Mouse (Mus musculus) urinary bladder, postnatal 10 days (tissue): ENCODE data around the gene Fbxo24.
"Not testable (repeated sequence)": the region's sequence is repeated elsewhere in the genome, so short reads cannot be mapped to it uniquely, and the experiment has no call there.

ENCODE experiments used
- DNase-seq: peaks from one replicate; pipeline ENCODE4 v3.0.0; 2022; ENCODE audit warnings: low spot score

The Fbxo24 gene

DNA sequence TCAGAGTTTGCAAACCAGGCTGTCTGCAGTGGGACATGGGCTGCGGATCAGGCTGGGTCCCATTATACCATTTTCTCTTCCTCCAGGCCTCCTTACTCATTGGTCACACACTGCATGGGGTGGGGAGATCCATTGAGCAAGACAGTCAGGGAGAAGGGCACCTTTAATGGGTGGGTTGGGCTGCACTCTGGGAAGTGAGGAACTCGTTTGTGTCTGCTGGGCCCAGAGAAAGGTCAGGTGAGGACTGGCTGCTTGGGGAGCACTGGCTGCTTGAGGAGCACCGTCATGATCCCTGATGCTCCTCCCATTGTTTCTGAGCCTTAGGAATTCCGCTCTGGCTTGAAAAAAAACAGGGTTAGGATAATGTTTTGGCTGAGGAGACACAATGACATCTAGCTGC, 14.1 kb upstream of the Fbxo24 start:
- no peak for DNase-seq

DNA sequence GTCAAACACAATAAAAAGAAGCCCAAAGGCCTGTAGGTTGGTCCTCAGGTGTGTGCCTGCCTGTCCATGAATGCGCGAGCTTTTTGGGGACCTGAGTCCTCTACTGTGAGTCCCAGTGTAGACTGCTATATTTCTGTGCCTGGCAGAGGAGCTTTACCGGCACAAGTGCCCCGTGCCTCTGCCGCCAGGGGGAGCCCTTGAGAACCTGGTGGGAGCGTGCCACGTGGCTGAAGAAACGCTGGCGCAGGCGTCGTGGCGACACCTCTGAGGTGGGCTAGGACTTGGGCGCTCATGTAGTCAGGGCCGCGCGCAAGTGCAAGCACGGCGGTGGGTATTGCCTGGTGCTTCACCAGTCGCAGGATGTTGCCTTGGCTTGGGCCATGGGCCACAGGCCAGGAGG, 12.3 kb upstream of the Fbxo24 start, which contains the start of gene Sap25:
TSS of gene Sap25 (plus strand) at position 281 of the 400 bp plus-strand sequence.
- no peak for DNase-seq

DNA sequence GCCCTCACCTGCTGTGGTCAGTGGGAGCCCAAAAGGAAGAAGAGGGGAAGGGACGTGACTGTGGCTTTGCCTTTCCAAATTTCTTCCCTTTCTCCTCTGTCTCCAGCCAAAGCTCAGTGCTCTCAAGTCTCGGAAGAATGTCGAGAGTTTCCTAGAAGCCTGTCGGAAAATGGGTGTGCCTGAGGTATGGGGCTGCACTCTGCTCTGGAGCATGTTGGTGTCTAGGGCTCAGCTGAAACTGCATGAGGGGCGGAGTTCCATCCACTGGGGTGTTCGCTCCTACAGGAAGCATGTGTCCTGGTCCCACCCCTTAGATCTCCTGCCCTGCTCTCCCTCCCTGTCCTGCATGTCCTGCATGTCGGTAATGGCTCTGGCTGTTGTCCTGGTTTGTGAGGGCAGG, 10.7 kb upstream of the Fbxo24 start:
- DNase-seq = no peak

DNA sequence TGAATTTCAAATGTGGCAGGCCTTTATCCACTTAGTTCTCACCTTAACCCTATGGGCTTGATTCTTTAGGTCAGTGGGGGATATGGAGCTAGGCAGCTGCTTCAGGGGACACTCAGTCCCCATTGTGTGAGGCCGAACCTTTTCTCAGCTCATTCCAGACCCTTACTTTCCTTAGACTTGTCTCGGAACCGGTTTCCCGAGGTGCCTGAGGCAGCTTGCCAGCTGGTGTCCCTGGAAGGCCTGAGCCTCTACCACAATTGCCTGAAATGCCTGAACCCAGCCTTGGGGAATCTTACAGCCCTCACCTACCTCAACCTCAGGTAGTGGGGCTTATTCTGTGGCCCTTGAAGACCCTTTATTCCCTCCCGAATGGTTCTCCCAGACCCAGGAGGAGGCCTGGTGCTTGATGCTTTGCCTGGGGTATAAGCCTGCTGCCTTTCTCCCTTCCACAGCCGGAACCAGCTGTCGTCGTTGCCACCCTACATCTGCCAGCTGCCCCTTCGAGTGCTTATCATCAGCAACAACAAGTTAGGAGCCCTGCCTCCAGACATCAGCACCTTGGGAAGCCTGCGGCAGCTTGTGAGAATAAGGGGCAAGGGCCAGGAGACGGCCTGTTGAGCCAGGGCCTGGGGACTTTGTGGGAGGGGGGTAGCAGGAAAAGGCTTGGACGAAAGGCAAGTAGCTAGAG, 4.7 kb upstream of the Fbxo24 start:
- no peak for DNase-seq

DNA sequence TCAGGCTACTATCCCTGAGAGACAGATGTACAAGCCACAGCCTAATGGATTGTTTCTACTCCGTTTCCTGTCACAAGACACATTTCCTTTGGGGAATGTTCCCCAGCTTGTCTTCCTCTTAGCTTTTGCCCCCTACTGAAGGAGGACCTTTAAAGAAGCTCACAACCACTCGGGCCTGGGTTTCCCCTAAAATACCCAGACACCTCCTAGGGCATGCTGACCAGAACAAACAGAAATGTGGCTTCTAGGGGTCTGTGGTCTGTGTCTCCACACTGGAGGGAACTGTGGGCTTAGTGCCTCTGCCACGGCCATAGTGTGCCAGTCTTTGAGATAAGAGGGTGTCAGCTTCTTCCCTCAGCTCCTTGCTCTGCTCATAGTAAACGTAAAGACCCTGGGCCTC, 2.8 kb upstream of the Fbxo24 start:
- no peak for DNase-seq

DNA sequence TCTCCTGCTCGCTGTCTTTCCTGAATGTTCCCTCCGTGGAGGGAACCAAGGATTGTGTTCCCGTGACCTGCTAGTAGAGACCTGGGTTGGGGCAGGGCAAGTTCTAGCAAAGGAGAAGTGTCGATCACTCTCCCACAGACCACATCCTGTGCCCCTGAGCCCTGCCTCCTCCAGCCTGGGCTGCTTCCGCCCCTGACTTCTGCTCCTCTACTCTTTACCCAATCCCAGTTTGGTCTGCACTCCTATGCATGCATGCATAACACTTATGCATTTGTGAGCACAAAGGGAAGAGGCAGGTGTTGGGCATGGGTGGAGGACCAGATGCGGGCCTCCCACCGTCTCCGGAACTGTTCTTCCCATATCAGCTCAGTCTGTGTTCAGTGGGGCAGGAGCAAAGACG, 2.4 kb upstream of the Fbxo24 start:
- no peak for DNase-seq

DNA sequence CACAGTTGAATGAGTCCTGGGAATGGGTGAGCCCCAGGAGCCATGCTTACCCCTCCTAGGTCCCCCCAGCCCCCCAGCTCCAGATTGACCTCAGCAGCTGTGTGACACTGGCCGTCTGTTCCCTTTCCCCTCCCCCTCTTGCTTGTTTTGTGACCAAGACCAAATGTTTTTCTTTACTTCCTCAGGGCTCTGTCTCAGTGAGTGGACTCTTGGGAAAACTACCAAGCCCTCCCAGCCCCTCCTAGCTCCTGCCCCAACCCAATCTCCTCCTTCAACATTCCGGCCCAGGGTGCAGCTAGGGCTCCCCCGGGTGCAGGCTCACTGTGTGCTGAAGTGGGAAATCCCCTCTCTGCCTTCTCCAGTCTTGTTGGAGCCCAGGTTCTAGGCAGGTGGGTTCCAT, 1.8 kb upstream of the Fbxo24 start:
- no peak for DNase-seq

DNA sequence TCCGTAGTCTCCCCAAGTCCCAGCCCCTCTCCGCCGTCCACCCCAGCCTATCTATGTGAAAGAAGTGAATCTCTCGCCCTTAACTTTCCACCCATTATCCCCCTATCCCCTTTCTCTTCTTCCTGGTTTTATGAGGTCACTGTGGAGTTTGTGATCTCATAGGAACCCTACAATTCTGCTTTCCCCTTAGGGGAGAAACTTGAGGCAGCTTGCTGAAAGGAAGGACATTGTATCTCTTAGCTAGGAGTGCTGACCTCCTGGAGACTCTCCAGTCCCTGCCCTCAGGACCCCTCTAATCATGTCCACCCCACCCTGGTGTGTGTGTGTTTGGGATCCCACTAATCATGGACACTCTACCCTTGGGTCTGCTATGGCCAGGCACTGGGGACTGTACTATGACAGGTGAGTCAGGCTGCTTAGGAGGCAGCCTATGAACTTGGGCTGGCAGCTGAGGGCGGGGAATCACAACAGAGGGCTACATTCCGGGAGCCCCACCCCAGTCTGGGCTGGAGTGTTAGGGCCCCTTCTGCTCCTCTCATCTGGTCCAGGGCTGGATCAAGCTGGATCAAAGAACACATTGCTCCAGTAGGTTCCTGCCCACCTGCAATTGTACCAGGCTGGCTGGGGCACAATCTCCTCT, 1.2 kb upstream of the Fbxo24 start:
- no peak for DNase-seq

DNA sequence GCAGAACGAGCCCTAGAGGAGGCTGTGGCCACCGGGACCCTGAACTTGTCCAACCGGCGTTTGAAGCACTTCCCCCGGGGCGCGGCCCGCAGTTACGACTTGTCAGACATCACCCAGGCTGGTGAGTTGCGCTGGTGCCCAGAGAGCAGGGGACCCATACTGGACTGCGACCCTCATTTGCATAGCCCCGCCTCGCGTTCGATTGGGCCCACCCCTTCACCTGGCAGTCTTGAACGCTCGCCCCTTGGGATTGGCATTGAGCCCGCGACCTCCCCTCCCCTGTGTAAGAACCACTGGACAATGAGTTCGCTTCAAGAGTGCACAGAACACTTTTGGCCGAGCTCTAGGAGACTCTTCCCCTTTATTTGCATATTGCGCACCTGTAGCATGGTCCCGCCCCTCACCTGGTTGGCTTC, 512 bp upstream of the Fbxo24 start:
- no peak for DNase-seq

DNA sequence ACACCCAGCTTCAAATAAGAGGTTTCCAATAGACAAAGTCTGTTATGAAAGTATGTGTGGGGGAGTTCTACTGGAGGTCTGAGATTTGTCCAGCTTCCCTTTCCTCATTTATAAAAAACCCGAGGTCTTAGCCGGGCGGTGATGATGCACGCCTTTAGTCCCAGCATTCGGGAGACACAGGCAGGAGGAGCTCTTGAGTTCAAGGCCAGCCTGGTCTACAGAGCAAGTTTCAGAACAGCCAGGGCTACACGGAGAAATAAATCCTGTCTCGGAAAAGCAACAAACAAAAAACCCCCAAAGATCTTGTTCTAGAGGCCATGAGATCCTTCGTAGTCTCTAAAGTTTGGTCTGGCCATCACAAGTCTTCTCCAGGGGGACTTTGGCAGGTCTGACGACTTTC, 811 bp downstream of the Fbxo24 start:
- DNase-seq = no peak

DNA sequence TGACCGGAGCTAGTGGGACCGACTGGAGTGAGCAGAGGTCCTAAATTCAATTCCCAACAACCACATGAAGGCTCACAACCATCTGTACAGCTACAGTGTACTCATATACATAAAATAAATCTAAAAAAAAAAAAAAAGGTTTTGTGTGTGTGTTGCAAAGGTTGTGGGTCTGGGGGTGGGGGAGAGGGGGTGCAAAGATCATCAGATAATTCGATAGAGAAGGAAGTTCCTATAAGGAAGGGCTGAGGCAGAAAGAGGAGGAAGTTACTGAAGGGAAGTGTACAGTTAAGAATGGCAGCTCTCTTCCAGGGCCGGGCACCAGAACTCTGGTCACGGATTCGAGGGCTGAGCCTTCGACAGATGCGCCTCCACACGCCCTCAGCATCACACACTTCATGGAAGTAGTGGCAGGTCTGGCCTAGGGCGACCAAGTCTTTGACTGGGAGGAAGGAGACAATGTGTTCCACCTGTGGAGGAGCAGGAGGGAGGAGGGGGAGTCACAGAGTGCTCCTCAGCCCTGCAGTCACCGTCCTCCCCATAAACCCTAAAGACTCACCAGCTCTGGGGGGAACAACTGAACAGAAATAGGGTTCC, 4.8 kb downstream of the Fbxo24 start:
- DNase-seq = no peak

DNA sequence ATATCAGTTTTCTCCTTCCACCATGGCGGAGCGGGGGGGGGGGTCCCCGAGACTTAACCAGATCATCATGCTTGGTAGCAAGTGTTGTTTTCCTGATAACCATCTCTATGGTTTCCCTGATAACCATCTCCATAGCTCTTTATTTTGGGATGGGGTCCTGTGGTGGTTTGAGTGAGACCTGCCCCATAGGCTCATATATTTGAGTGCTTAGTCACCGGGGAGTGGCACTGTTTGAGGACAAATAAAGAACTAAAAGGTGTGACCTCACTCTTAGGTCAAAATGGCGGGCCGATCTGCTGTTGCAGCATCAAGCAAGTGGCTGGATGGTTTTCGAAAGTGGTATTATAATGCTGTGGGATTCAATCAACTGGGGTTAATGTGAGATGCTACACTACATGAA, 13.5 kb downstream of the Fbxo24 start:
- no peak for DNase-seq

DNA sequence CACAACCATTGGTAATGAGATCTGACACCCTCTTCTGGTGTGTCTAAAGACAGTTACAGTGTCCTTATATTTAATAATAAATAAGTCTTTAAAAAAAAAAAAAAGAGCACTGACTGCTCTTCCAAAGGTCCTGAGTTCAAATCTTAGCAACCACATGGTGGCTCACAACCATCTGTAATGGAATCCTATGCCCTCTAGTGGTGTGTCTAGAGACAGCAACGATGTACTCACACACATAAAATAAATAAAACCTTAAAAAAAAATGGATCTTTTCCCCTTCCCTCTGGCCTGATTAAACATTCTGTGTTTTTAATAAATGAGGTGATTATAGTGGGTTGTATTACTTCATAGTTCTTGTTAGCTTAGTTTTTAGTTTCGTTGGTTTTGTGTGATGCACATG, 13.9 kb downstream of the Fbxo24 start:
- not testable (repeated sequence) for DNase-seq

DNA sequence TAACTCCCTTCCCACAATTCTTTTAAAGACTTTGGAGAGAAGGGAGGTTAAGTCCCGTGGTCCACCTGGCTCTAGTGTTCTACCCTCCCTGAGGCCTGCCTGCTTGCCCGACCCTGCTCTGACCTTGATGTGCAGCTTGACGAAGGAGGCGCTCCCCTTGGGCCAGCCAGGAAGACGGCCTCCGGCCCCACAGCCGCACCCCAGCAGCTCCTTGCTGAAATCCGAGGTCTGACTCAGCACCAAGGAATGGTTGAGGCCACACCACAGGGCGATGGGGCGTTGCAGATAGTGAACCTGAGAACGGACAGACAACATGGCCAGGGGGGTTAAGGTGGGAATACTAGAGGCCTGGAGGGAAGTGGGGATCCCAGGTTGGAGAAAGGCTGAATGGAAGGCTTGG, 15.3 kb downstream of the Fbxo24 start, which contains the start of gene Pcolce:
TSS of gene Pcolce (minus strand) at position 235 of the 400 bp plus-strand sequence.
- DNase-seq = no peak

DNA sequence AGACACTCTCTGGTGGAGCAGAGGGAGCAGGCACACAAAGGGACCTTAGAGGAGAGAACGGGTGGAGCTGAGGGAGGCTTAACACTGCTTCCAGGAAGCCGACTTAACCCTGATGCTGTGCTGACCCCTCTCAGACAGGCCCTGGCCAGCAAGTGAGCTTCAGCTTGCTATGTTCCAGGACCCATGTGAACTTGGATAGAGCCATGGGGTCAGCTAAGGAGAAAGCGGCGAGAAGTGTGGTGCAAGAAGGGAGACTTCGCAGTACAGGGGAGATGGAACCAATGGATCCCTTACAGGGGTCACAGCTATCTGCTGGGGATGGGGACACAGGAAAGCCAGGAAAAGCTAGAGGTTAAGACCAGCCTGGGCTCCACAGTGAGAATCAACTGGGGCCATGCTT, 15.7 kb downstream of the Fbxo24 start:
- no peak for DNase-seq

DNA sequence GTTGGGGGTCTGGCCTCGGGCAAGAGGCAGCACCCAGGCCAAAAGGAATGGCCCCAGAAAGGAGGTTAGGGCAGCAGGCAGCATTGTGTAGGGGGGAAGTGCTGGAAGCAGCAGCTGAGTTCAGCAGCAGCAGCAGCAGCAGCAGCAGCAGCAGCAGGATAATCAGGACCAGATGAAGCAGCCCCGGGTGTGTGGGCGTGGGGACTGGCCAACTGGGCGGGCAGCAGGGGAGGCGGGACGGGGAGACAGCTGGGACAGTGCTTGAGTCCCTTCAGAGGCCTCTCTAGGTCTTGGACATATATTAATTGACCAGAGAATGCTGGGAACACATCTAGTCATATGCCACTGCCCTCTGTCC, 17.6 kb downstream of the Fbxo24 start:
- no peak for DNase-seq

DNA sequence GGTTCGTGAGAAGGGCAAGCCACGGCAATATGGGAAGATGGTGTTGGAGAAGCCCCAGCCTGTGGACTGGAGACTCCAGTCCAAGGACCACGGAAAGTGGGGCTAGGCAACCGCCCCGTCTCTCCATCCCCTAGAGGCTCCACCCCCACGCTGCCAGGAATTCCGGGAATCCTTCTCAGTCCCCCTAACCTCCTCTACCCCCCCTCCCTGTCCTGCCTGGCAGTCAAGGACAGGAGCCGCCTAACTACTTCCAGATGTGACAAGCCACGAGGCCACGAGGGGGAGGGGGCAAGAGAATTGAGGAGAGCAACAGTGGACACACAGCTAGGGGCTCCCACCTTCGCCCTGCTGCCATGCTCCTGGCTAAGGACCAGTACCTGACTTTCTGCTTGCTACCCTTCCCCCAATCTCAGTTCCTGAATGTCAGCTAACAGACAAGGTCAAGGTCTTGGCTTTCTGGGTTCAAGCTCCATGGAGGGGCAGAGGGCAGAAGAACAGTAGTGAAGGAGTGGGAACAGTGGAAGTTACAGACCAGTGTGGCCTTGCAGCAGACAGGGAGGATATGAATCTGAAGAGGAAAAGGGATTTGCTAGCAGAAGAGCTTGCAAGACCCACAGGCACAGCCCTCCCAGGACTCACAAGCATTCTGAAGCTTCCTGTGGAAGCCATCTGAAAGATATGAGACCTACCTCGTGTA, 18.1 kb downstream of the Fbxo24 start:
- no peak for DNase-seq

DNA sequence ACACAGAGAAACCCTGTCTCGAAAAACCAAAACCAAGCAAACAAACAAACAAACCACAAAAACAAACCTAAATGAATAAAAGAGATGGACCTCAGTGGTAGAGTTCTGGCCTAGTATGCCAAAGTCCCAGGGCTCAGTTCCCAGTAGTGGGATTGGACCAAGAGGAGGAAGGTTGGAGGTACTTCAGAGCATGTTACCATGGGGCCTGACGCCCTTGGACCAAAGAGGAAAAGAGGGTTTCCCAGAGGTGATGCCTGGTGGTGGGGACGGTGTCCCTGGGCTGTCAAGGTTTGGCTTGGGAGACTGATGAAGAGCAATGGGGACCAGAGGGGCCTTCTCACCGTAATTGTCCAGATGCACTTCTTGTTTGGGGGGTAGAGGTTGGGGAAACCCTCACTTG, 18.7 kb downstream of the Fbxo24 start:
- no peak for DNase-seq

DNA sequence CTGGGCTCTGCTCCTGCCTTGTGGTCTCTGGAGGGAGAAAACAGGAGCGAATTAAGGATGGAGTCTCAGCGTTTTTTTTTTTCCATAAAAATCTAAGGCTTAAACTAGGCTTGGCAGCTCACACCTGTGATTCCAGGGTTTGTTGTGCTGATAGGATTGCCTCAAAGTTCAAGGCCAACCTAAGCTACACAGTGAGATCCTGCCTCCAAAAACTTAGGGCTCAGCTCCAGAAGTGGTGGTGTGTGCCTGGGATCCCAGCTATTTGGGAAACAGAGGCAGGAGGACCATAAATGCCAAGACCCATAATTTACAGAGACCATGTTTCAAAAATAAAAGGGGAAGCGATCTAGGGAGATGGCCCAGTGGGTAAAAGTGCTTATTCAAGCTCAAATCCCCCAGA, 19.5 kb downstream of the Fbxo24 start:
- DNase-seq = no peak

DNA sequence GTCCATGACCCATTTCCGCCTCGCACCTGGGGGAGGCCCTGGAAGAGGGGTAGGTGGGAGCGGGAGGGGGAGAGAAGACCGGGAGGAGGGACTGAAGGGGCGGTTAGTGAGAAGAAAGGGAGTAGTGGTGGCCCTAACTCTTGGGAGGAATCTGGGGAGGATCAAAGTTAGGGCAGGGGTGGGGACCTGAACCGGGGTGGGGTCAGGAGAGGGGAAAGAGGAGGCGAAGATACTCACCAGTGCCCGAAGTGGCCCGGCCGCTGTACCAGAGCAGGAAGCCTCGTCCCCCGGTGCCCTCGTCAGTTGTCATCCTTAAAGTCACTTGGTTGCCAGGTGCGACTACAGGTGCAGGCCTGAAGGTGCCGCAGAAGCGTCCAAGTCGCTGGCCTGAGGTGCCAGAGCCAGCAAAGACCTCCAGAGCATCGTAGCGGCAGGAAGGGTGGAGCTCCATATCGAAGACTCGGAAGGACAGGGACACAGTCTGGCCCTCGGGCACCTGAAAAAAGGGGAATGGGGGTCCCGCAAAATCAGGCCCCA, 20.1 kb downstream of the Fbxo24 start:
- no peak for DNase-seq

DNA sequence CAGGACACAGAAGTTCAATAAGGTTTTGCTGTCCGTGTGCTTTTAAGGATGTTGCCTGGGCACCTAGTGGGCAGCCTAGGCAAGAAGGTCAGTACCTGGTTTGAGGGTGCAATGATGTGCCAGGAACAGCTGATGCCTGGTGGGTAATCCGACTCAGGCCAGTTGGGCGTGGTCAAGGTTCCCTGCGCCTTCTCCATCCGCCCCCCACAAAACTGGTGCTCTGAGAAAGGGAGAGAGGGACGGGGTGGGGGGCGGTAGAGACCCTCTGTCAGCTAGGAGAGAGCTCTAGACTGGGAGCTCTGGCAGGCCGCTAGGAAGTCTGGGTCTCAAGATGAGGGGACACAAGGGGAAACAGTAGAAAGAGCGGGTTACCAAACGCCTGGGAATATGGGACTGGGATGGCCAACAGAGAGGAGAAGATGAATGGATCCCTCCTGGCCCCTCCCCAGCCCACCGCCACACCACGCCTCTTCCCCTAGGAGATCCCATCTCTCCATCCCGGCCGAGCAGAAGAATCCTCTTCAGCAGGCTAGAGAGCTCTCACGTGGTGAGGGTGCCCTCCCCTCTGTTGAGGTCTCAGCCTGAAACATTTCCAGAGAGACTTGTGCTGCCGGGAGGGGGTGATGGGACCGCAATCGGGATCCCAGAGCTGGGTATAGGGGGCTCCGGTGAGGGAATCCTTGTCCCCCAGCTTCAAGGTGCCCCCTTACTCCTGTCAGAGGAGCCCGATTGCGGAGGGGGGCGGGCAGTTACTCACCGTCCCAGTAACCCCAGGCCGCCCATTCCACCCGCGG, 20.7 kb downstream of the Fbxo24 start:
- DNase-seq = no peak

DNA sequence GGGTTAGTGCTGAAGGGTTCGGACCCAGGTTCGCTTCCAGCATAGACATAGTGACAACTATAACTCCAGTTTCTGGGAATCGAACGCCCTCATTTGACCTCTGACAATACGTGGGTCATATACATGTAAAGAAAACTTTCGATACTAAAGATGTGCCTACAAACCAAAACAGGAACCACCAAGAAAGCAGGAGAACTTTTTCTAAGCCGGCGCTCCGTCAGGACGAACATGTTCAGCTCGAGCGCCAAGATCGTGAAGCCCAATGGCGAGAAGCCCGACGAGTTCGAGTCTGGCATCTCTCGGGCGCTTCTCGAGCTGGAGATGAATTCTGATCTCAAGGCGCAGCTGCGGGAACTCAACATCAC, 27.5 kb downstream of the Fbxo24 start:
- no peak for DNase-seq
